Mouse (Mus musculus): ENCODE measurements at regions not wholly inside any gene's neighbourhood (a gene's known extent, or its start where the extent isn't known, plus 50 kb on each side); places are given as distances from the start of the nearest gene placed in this dataset.

DNA sequence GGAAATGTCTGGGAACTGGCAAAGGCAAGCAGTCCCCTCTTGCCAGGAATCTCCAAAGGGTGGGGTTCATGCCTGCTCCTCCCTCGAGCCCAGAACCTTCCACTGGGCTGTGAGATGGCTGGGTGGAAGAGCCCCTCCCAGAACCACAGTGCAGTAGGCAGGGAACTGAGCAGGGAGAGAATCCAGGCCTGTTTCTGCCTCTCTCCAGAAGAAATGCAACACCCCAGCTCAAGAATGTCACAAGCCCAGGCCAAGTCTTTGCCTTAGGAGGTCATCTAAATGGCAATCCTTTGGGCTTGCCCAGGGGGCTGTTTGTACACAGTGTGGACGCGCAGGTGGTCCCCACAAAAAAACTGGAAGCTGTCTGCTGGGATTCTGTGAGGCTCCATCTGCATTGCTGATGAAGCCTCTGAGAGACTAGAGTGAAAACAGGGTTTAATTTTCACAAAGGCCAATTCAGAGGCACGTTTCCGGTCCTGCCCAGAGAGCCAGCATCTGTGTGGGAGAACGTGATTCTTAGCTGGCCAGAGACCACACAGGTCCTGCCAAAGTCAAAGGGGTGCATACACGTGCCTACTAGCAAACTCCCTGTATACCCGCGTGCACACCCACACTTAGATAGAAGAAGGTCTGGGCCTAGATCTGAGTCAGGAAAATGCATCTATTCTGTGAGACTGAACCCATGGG lies 129.0 kb downstream of the Hmg20a start:
- 0 out of 2 replicates have a peak, but pooled peaks have one; percentile 24 for ATAC-seq (replicated peaks)
- H3K27me3 ChIP-seq = no peaks in the 10 kb centered on the region
- H3K36me3 ChIP-seq = no peaks in the 10 kb centered on the region
- 48% methylated on average over 9 of the region's 9 CpGs for WGBS
- no peak overlapping the region for H3K4me2 ChIP-seq (replicated peaks)
- H3K27ac ChIP-seq (replicated peaks) = 0 out of 2 replicates have a peak overlapping the region, but pooled peaks have one; percentile 5
- peaks cover 9% of the 10 kb centered on the region for H3K4me1 ChIP-seq
- H3K9ac ChIP-seq (replicated peaks) = no peak overlapping the region
- no peaks in the 10 kb centered on the region for H3K9me3 ChIP-seq
- H3K4me3 ChIP-seq = no peak overlapping the region

DNA sequence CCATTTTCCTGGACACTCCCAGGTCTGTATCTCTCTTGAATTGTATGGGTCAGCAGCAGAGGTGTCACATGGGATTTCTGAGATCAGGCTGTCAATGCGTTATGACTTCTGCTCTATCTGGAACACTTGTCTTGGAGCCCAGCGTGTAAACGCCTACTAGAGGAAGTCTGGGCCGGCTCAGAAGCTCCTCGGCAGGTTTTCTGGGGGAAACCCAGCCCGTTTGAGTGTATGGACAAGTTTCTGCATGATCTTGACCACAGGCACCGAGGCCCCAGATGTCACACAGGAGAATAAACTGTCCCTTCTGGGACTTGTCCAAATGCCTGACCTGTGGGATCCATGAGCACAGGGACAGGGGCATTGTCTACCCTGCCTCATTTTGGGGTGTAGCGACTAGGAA lies 131.4 kb downstream of the Hmg20a start:
- Histone ChIP-seq H3K27me3 (no peaks in the 10 kb centered on the region), H3K9ac (replicated peaks) (no peak overlapping the region), H3K27ac (replicated peaks) (no peak overlapping the region), H3K4me2 (replicated peaks) (no peak overlapping the region), H3K36me3 (no peaks in the 10 kb centered on the region), H3K4me1 (peaks cover 20% of the 10 kb centered on the region), H3K4me3 (no peak overlapping the region), H3K9me3 (no peaks in the 10 kb centered on the region)
- ATAC-seq (replicated peaks) = no peak
- WGBS = 73% methylated on average over 8 of the region's 8 CpGs

DNA sequence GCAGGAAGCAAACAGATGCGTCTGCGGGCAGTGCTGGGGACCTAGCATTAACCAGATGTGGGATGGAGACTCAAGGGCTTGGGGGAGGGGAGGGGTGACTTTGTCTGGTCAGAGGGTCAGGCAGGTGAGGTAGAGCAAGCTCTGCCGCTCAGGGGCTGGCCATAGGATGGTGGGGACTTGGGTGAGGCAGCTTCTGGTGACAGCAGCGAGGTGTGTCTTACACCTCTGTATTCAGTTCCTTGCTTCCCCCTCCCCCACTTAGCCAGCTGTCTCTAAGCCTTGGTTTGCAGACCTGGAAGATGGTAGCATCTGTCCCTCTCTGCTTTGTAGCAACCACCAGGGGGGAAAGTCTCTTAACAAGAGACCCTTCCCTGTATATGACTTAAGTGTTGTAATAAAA lies 131.8 kb downstream of the Hmg20a start:
- WGBS = 57% methylated on average over 4 of the region's 4 CpGs
- Histone ChIP-seq H3K27me3 (no peaks in the 10 kb centered on the region), H3K9me3 (no peaks in the 10 kb centered on the region), H3K4me1 (peaks cover 20% of the 10 kb centered on the region), H3K27ac (replicated peaks) (no peak overlapping the region), H3K9ac (replicated peaks) (no peak overlapping the region), H3K36me3 (no peaks in the 10 kb centered on the region), H3K4me2 (replicated peaks) (no peak overlapping the region), H3K4me3 (no peak overlapping the region)
- no peak for ATAC-seq (replicated peaks)

DNA sequence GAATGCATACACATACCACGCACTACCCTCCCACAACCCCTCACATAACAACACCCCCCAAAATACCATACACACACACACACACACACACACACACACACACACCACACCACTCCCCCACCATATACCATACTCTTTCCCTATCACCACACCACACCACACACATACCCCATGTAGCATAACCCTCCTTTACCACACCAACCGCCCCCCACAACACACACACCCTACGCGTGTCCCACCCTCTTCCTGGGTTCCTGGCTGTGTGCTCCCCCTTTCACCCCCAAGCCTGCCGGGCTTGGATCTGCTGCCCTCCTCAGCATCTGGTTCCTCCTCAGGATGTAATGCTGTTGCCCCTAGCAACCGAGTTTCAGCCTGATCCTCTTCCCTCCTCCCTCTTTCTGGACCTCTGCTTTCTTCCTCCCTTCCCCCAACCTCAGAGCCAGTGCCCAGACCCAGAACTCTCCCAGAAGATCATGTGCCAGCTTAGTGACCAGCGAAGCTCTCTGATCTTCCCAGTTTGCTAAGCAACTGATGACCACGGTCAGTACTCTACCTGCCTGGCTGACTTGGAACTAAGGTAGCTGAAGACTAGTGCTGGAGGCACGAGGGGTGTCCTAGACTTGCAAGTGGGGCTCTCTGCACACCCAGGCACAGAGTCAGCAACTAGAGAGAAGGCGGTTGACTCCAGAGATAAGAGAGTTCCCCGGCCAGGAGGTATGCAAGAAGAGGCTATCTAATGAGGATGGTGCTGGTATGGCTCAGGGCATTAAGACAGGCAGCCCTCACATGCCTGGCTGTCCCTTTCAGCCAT lies 133.2 kb downstream of the Hmg20a start:
- Histone ChIP-seq H3K4me1 (peaks cover 20% of the 10 kb centered on the region), H3K36me3 (no peaks in the 10 kb centered on the region), H3K4me2 (replicated peaks) (no peak overlapping the region), H3K9me3 (no peaks in the 10 kb centered on the region), H3K27me3 (no peaks in the 10 kb centered on the region), H3K4me3 (no peak overlapping the region), H3K27ac (replicated peaks) (no peak overlapping the region), H3K9ac (replicated peaks) (no peak overlapping the region)
- ATAC-seq (replicated peaks) = peak; percentile 39; the same call in 1 of the 2 replicates
- WGBS = 60% methylated on average over 11 of the region's 11 CpGs

DNA sequence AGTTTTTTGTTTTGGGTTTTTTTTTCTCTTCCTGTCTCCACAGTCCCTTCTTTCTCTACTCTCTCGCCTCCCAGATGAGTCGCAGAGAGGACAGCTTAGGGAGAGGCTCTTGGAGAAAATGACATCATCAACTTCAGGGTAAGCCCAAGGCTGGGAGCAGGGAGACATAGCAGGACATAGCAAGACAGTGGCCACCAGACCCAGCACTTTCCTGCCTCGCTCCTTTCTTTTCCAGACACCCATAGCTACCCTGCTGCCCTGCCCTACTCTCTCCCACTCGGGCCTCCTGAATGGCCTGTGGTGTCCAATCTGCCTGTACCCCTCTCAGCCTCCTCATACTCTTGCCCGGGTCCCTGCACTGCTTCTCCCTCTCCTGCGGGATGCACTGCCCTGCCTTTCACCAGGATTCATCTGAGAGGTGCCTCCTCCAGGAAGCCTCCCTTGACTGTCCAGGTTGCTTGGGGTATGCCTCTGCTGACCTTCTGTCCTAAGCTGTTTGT lies 133.8 kb downstream of the Hmg20a start:
- 71% methylated on average over 6 of the region's 6 CpGs for WGBS

DNA sequence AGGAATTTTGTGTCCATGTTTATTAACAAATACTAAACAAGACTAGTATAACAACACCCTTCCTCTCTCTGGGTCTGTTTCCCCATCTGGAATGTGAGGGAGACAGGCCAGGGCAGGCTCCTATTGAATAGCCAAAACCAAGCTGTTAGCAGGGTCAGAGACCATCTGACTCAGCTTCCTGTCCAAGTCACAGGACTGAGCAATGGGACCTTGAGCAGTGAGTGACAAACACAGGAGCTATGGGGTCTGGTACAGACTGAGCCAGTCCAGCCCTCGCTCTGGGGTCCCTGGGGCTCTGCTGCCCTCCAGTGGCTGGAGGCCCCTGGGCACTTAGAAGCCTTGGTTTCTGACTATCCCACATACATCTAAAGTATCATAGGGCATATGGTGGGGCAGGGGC lies 134.4 kb downstream of the Hmg20a start:
- no peaks in the 10 kb centered on the region for H3K27me3 ChIP-seq
- H3K9ac ChIP-seq (replicated peaks) = no peak overlapping the region
- 6% methylated on average over 1 of the region's 1 CpGs for WGBS
- no peak overlapping the region for H3K4me2 ChIP-seq (replicated peaks)
- no peaks in the 10 kb centered on the region for H3K36me3 ChIP-seq
- peaks cover 17% of the 10 kb centered on the region for H3K4me1 ChIP-seq
- H3K27ac ChIP-seq (replicated peaks) = no peak overlapping the region
- H3K9me3 ChIP-seq = no peaks in the 10 kb centered on the region
- H3K4me3 ChIP-seq = no peak overlapping the region
- peak; percentile 75 for ATAC-seq (replicated peaks)

More for the DNA sequence above, 133.8 kb downstream of the Hmg20a start:
- Histone ChIP-seq H3K4me3 (no peak overlapping the region), H3K9ac (replicated peaks) (no peak overlapping the region), H3K9me3 (no peaks in the 10 kb centered on the region), H3K27ac (replicated peaks) (no peak overlapping the region), H3K4me1 (peaks cover 20% of the 10 kb centered on the region), H3K27me3 (no peaks in the 10 kb centered on the region), H3K36me3 (no peaks in the 10 kb centered on the region), H3K4me2 (replicated peaks) (no peak overlapping the region)
- no peak for ATAC-seq (replicated peaks)

DNA sequence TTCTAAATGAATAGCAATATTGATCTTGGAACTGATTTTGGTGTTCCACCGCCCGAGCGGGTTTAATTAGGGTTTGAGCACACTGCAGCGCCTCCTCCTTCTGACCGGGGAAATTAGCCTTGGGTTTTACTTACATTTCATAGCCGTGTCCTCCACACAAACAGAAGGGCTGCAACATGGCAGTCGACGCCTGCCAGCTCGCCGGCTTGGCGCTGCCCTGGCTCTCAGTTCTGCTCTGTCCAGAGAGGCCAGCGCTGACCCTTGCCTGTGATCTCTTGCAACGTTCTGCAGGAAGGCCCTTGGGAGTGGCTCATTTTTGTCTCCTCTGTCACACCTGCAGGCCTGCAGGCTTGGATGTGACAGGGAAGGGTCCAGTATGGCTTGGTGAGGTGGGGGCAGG lies 135.2 kb downstream of the Hmg20a start:
- no peaks in the 10 kb centered on the region for H3K27me3 ChIP-seq
- no peak overlapping the region for H3K9ac ChIP-seq (replicated peaks)
- ATAC-seq (replicated peaks) = no peak
- H3K4me3 ChIP-seq = no peak overlapping the region
- H3K27ac ChIP-seq (replicated peaks) = no peak overlapping the region
- H3K4me1 ChIP-seq = peaks cover 17% of the 10 kb centered on the region
- H3K9me3 ChIP-seq = no peaks in the 10 kb centered on the region
- H3K4me2 ChIP-seq (replicated peaks) = no peak overlapping the region
- 32% methylated on average over 13 of the region's 13 CpGs for WGBS
- H3K36me3 ChIP-seq = no peaks in the 10 kb centered on the region

DNA sequence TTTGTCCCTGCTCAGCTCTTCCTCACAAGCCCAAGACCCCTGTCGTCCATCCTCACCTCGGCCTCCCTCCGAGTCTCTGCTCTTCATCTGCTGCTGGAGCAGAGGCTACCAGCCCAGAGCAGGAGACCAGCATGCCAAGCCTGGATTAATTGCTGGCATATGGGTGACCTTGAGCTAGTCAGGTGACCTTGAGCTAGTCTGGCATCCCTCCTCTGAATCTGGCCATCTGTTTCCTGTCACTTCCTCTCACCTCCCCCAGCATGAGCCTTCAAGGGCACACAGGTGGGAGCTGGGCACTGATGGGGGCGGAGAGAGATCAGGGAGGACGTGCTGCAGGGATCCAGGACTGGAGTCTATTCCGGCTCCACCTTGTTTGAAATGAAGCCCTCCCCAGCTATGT lies 135.7 kb downstream of the Hmg20a start:
- ATAC-seq (replicated peaks) = no peak
- Histone ChIP-seq H3K36me3 (no peaks in the 10 kb centered on the region), H3K27ac (replicated peaks) (no peak overlapping the region), H3K4me3 (no peak overlapping the region), H3K9me3 (no peaks in the 10 kb centered on the region), H3K4me1 (peaks cover 17% of the 10 kb centered on the region), H3K27me3 (no peaks in the 10 kb centered on the region), H3K4me2 (replicated peaks) (no peak overlapping the region), H3K9ac (replicated peaks) (no peak overlapping the region)
- 62% methylated on average over 6 of the region's 6 CpGs for WGBS

DNA sequence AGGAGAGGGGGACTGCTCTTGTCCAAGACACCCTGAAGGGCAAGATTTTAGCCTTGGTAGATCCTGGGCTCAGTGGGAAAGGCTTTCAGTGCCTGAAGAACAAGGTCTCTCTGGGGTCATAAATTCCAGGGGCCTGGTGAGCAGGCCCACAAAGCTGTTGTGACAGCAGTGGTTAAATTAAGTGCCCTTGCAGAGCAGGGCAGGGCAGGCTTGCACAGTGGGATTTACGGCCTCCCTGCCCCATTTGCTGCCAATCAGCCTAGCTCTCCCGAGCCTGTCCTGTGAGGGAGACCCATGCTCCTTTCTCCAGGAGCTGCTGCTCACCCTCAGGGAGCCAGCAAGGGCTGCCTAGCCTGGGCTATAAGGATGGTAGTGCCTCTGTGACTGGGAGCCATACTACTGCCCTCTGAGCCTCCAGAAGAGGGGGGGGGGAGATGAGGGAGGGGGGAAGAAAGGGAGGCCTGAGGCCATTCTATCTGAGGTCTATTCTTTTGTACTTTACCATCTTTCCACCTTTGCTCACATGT lies 141.3 kb downstream of the Hmg20a start:
- Histone ChIP-seq H3K4me2 (replicated peaks) (no peak overlapping the region), H3K36me3 (no peaks in the 10 kb centered on the region), H3K27ac (replicated peaks) (no peak overlapping the region), H3K27me3 (no peaks in the 10 kb centered on the region), H3K4me3 (no peak overlapping the region), H3K9ac (replicated peaks) (no peak overlapping the region), H3K4me1 (peaks cover 7% of the 10 kb centered on the region), H3K9me3 (no peaks in the 10 kb centered on the region)
- ATAC-seq (replicated peaks) = no peak
- WGBS = 19% methylated on average over 2 of the region's 2 CpGs

DNA sequence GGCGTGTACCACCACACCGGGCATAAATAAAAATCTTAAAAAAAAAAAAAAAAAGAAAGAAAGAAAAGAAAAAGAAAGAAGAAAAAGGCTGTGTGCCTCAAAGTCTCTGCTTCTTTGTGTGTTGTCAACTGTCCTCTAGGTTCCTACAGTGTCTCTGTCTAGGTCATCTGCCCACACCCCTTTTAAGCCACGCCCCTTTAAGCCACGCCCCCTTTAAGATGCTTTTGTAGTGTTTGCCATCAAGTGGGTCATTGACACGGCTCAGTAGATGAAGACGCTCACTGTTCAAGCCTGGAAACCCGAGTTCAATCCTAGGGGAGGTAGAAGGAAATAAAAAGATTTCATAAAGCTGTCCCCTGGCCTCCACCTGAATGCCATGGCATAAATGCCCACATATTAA lies 144.0 kb downstream of the Hmg20a start:
- H3K4me2 ChIP-seq (replicated peaks) = no peak overlapping the region
- ATAC-seq (replicated peaks) = no peak
- no peak overlapping the region for H3K9ac ChIP-seq (replicated peaks)
- H3K4me3 ChIP-seq = no peak overlapping the region
- H3K27me3 ChIP-seq = no peaks in the 10 kb centered on the region
- no peaks in the 10 kb centered on the region for H3K9me3 ChIP-seq
- no peak overlapping the region for H3K27ac ChIP-seq (replicated peaks)
- H3K4me1 ChIP-seq = peaks cover 9% of the 10 kb centered on the region
- H3K36me3 ChIP-seq = no peaks in the 10 kb centered on the region
- 64% methylated on average over 7 of the region's 7 CpGs for WGBS

DNA sequence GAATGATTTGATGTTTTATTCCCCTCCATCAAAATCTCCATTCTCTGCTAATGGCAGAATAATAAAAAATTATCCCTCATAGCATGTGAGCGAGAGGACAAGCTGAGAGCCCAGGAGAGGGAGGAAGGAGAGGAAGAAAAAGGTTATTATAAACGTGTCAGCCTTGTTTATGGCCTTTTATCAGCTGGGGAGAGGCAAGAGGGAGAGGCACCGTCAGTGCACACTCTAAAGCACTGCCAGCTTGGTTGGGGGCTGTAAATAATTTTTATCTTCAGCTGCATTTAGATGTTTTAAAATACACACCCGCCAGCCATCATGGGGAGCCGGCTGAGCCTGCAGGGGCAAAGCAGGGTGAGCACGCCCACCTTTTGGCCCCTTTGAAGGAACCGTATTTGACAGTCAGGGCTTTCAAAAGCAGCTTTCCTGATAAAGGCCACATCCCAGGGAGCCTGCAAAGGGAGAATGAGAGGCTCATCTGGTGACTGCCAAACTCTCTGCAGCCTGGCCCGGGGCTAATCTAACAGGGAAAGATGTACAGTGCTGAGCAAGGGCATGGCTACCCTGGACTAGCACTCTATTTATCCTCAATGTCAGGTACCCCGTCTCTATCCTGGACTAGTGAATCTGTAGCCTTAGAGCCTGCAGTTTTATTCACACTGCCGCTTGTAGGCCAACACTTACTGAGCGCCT lies 145.8 kb downstream of the Hmg20a start:
- no peak for ATAC-seq (replicated peaks)
- Histone ChIP-seq H3K4me3 (no peak overlapping the region), H3K27me3 (no peaks in the 10 kb centered on the region), H3K27ac (replicated peaks) (0 out of 2 replicates have a peak overlapping the region, but pooled peaks have one; percentile 23), H3K9me3 (no peaks in the 10 kb centered on the region), H3K4me1 (peaks cover 9% of the 10 kb centered on the region), H3K4me2 (replicated peaks) (no peak overlapping the region), H3K9ac (replicated peaks) (peak overlapping the region; percentile 22), H3K36me3 (no peaks in the 10 kb centered on the region)
- WGBS = 11% methylated on average over 11 of the region's 11 CpGs
